Mouse (Mus musculus): Measurements from ENCODE around the gene Zranb1. TPM values are rescaled to one million over a fixed set of nuclear protein-coding genes. Genes with fewer than 3 reads are reported as not detected.

Gene Zranb1
- total and polyA plus RNA-seq, 3 experiments: 17.4 to 18.5 TPM; not detected in 1

GRCm38 (mm10) chr7:132949968-132950367, 19.0 kb downstream of the Zranb1 start:
- H3K79me2 ChIP-seq (ENCODE audit: control insufficient read depth, insufficient read depth, low read length, poor library complexity): peaks cover 35% of the 10 kb centered on the region
- no peak for DNase-seq (ENCODE audit: low read depth, low spot score)
- no peaks in the 10 kb centered on the region for H3K9me3 ChIP-seq (replicated peaks; ENCODE audit: insufficient read depth, low read length)
- no peak overlapping the region for H3K9ac ChIP-seq (ENCODE audit: control insufficient read depth, low read depth, low read length, poor library complexity, severe bottlenecking)
- no peak for TF ChIP-seq TAL1 (IDR thresholded peaks at IDR 0.05; ENCODE audit: low read length)
- no peak for TF ChIP-seq HCFC1 (IDR thresholded peaks at IDR 0.05; ENCODE audit: low read depth, low read length)
- no peak for TF ChIP-seq CHD1 (IDR thresholded peaks at IDR 0.05; ENCODE audit: low read depth, low read length)
- no peak for TF ChIP-seq ETS1 (IDR thresholded peaks at IDR 0.05; ENCODE audit: low read depth, low read length)
- no peak for TF ChIP-seq E2F4 (IDR thresholded peaks at IDR 0.05; ENCODE audit: borderline replicate concordance, low read depth, low read length)
- TF ChIP-seq SMC3 (IDR thresholded peaks at IDR 0.05; ENCODE audit: low read depth, low read length): no peak
- no peak for TF ChIP-seq NRF1 (IDR thresholded peaks at IDR 0.05; ENCODE audit: insufficient read depth, low read depth, low read length, poor library complexity, severe bottlenecking)
- no peaks in the 10 kb centered on the region for H3K4me1 ChIP-seq (ENCODE audit: control insufficient read depth in 1 of 2, insufficient read depth in 2 of 2, low read length in 2 of 2)
- no peak overlapping the region for H3K27ac ChIP-seq (ENCODE audit: control insufficient read depth, low read depth, low read length)
- no peaks in the 10 kb centered on the region for H3K27me3 ChIP-seq (ENCODE audit: control insufficient read depth in 1 of 2, insufficient read depth in 2 of 2, low read length in 2 of 2)
- H3K36me3 ChIP-seq (ENCODE audit: control insufficient read depth in 1 of 2, insufficient read depth in 2 of 2, low read length in 2 of 2): peaks cover 4% of the 10 kb centered on the region in 2 experiments; a peak in 3 of 4 replicates
- H3K4me3 ChIP-seq (ENCODE audit: control insufficient read depth in 1 of 2, insufficient read depth in 1 of 2, low read depth in 2 of 2, low read length in 2 of 2): no peak overlapping the region

DNA sequence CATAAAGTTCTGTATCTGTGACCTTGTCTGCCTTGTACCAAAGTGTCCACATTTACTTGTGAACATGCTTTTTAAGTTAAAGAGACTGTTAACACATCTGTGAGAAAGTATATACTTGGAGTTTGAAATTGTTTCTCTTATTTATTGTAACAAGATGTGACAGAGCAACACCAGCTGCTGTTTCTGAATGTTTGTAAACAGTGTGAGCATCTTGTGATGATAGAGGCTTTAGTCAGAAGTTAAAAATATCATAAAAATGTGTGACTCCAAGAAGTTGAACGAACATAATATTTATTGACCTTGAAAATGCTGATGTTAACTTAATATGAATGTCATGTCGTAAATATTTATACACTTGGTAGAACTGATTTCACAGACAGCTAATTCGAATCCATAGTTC, 19.7 kb downstream of the Zranb1 start:
- Histone ChIP-seq H3K4me1 (ENCODE audit: control insufficient read depth in 1 of 2, insufficient read depth in 2 of 2, low read length in 2 of 2) (no peaks in the 10 kb centered on the region), H3K9me3 (replicated peaks; ENCODE audit: insufficient read depth, low read length) (no peaks in the 10 kb centered on the region), H3K27ac (ENCODE audit: control insufficient read depth, low read depth, low read length) (no peak overlapping the region), H3K9ac (ENCODE audit: control insufficient read depth, low read depth, low read length, poor library complexity, severe bottlenecking) (no peak overlapping the region), H3K79me2 (ENCODE audit: control insufficient read depth, insufficient read depth, low read length, poor library complexity) (peaks cover 38% of the 10 kb centered on the region), H3K36me3 (ENCODE audit: control insufficient read depth in 1 of 2, insufficient read depth in 2 of 2, low read length in 2 of 2) (peaks cover 4% of the 10 kb centered on the region in 2 experiments; a peak in 3 of 4 replicates), H3K4me3 (ENCODE audit: control insufficient read depth in 1 of 2, insufficient read depth in 1 of 2, low read depth in 2 of 2, low read length in 2 of 2) (no peak overlapping the region), H3K27me3 (ENCODE audit: control insufficient read depth in 1 of 2, insufficient read depth in 2 of 2, low read length in 2 of 2) (no peaks in the 10 kb centered on the region)
- TF ChIP-seq CHD1 (IDR thresholded peaks at IDR 0.05; ENCODE audit: low read depth, low read length) (no peak), CTCF (IDR thresholded peaks at IDR 0.05 in 2 of 3, conservative IDR thresholded peaks at IDR 0.05 in 1 of 3; ENCODE audit: control insufficient read depth in 1 of 3, insufficient read depth in 1 of 3, low read depth in 2 of 3, low read length in 3 of 3, poor library complexity in 1 of 3, severe bottlenecking in 1 of 3) (no peak), SMC3 (IDR thresholded peaks at IDR 0.05; ENCODE audit: low read depth, low read length) (no peak), ETS1 (IDR thresholded peaks at IDR 0.05; ENCODE audit: low read depth, low read length) (no peak), RCOR1 (IDR thresholded peaks at IDR 0.05; ENCODE audit: low read depth, low read length) (no peak), JUND (IDR thresholded peaks at IDR 0.05; ENCODE audit: low read depth, low read length) (no peak), KAT2A (conservative IDR thresholded peaks at IDR 0.05; ENCODE audit: low read depth, low read length) (no peak), ZKSCAN1 (IDR thresholded peaks at IDR 0.05; ENCODE audit: low read depth, low read length) (no peak), BHLHE40 (IDR thresholded peaks at IDR 0.05; ENCODE audit: borderline replicate concordance, low read depth, low read length) (no peak), SIN3A (IDR thresholded peaks at IDR 0.05; ENCODE audit: low read length) (no peak), TCF12 (IDR thresholded peaks at IDR 0.05; ENCODE audit: low read depth, low read length) (no peak), MYC (IDR thresholded peaks at IDR 0.05; ENCODE audit: low read depth, low read length) (no peak)
- no peak for DNase-seq (ENCODE audit: low read depth, low spot score)
